Mouse (Mus musculus): Measurements from ENCODE around the gene Dzip1. TPM values are rescaled to one million over a fixed set of nuclear protein-coding genes. Genes with fewer than 3 reads are reported as not detected.

Dzip1 gene
- total RNA-seq, 2 experiments from 2014 or later: 137 to 145 TPM

GRCm38 (mm10) chr14:118850011-118850695, 75.1 kb downstream of the Dzip1 start:
- intact Hi-C loops (cut with DNase I): no loop called here
- DNase-seq (ENCODE audit: extremely low spot score in 1 of 2, low spot score in 2 of 2): no peak

DNA sequence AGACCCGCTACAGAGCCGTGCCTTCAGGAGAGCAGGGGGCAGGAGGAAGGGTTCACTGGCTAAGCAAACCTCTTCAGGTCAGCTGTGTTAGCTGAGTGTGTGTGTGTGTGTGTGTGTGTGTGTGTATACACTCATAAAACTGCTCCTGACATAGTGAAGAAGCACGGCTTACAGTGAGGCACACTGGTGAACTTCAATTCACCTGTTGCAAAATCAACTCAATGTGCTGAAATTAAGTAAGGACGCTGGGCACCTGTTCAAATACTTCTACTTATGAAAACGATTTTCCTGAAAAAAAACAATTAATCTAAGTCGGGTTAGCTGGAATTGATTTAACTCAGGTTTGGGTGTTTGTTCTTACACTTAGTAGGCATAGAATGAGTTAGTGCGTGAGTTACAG, 77.1 kb downstream of the Dzip1 start:
- no peak for DNase-seq (ENCODE audit: extremely low spot score in 1 of 2, low spot score in 2 of 2)
- intact Hi-C loops (cut with DNase I): no loop called here

DNA sequence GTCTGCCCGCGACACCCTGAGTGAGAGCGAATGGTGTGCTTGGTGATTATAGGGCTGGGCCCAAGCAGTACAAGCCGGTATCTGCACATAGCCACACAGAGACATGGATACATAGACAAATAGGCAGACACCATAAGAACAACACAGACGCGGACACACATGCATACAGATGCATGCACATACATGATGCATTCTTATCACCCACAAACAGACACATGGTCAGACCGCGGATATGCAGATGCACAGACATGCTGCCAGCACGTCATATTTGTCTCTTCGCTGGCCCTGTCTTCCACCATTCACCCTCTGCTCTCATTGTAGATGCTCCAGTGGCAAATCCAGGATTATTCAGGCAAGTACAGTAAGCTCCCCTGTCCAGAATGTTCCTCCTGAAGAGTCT, 78.4 kb downstream of the Dzip1 start:
- intact Hi-C loops (cut with DNase I): no loop called here

DNA sequence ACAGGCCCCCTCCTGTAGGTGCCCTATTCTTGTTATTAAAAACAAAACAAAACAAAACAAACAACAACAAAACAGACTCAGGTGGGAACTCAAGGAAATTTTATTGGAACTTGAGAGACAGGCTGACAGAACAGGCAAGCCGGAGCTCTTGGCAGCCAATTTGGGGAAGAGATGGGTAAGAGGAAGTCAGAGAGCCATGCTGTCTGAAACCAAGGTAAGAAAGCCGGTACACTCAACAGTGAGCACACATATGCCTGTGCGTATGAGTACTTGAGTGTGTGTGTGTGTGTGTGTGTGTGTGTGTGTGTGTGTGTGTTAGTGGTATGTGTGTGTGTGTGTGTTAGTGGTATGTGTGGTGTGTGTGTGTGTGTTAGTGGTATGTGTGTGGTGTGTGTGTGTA, 82.9 kb downstream of the Dzip1 start:
- no peak for DNase-seq (ENCODE audit: extremely low spot score in 1 of 2, low spot score in 2 of 2)
- intact Hi-C loops (cut with DNase I): no loop called here

More for the DNA sequence above, 78.4 kb downstream of the Dzip1 start:
- DNase-seq (ENCODE audit: extremely low spot score in 1 of 2, low spot score in 2 of 2): no peak

- DNase-seq (ENCODE audit: extremely low spot score in 1 of 2, low spot score in 2 of 2): no peak
- intact Hi-C loops (cut with DNase I): no loop called here
Measured at GRCm38 (mm10) chr14:118840027-118840426, 85.2 kb downstream of the Dzip1 start.

DNA sequence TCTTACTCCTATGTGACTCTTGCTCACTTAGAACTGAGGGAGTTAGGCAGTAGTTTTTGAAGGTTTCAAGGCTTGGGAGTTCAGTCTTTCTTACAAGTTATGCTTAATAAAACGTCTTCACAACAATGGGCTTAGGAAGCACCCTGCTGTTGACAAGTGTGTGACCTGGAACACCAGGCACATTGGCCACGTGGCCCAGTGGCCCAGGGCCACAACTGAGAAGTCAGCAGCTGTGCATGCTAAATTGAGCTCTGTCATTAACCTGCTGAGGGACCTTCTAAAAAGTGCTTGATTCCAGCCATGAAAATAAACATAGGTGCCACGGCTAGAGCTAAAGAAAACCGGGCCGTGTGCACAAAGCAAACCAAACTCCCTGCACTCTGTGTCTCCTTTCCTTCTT, 85.8 kb downstream of the Dzip1 start:
- intact Hi-C loops (cut with DNase I): no loop called here
- no peak for DNase-seq (ENCODE audit: extremely low spot score in 1 of 2, low spot score in 2 of 2)

DNA sequence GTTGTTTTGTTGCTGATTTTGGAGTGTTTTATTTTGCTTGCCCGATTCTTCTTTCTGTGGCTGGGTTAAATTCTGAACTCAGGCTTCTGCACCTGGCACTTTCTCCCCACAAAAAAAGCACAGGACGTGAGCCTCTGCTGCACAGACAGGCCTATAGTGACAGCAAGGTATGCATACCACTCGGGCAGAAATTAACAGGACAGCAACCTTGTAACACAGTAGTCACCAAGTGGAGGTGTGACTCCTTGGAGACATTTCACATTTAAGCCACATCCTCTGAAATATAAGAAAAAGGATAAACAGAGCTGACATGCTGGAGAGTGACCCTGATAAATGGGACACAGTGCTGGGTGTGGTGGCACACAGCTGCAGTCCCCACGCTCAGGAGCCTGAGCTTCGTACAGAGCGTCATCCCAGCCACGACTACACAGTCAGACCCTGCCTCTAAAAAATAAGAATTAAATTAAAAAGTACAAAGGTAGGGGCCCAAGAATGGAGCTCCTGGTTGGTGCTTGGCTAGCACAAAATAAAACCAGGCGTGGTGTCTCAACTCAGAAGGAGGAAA, 86.6 kb downstream of the Dzip1 start:
- no peak for DNase-seq (ENCODE audit: extremely low spot score in 1 of 2, low spot score in 2 of 2)
- intact Hi-C loops (cut with DNase I): no loop called here

GRCm38 (mm10) chr14:118836754-118837153, 88.5 kb downstream of the Dzip1 start:
- DNase-seq (ENCODE audit: extremely low spot score in 1 of 2, low spot score in 2 of 2): no peak
- intact Hi-C loops (cut with DNase I): no loop called here

GRCm38 (mm10) chr14:118836145-118836544, 89.1 kb downstream of the Dzip1 start:
- no peak for DNase-seq (ENCODE audit: extremely low spot score in 1 of 2, low spot score in 2 of 2)
- intact Hi-C loops (cut with DNase I): no loop called here

GRCm38 (mm10) chr14:118834313-118834712, 90.9 kb downstream of the Dzip1 start:
- no peak for DNase-seq (ENCODE audit: extremely low spot score in 1 of 2, low spot score in 2 of 2)
- intact Hi-C loops (cut with DNase I): no loop called here

DNA sequence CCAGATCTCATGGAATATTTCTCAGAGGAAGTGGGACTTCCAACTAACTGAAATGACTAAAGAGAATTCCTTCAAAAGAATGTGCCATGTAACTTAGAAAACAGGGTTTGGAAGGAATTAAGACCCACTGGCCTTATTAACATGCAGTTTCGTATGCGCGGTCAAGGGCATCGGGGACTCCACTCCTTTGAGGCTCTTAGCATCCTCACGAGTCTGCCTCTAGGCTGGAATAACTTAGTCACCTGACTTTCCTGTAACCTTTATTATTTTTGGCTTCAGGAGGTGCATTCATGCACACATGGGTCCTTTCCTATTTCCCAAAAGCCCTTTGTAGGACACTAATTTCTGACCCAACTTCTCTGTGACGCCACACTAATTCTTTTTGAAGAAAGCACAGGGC, 92.0 kb downstream of the Dzip1 start:
- no peak for DNase-seq (ENCODE audit: extremely low spot score in 1 of 2, low spot score in 2 of 2)
- intact Hi-C loops (cut with DNase I): no loop called here

DNA sequence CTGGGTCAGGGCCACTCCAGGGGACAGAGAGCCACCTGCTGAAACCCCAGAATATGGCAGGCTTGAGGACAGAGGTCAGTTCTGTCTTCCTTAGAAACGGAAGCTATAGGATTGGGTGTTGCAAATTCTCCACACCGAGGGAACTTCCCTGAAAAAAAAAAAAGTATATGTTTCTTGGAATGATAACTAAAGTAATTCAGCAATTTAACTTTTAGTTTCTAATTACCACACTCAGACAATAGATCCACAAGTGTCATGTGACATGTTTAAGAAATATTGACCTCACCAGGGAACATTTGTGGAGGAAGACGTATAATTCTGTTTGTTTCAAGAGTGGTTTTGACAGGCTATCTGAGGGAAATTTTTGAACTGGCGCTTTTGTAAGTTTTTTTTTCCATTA, 93.7 kb downstream of the Dzip1 start:
- intact Hi-C loops (cut with DNase I): no loop called here
- DNase-seq (ENCODE audit: extremely low spot score in 1 of 2, low spot score in 2 of 2): no peak

GRCm38 (mm10) chr14:118829331-118830095, 95.7 kb downstream of the Dzip1 start:
- no peak for DNase-seq (ENCODE audit: extremely low spot score in 1 of 2, low spot score in 2 of 2)
- intact Hi-C loops (cut with DNase I): loop anchor here (5.0 kb wide), 1 partner anchor 83 kb away; no protein-coding TSS in a partner anchor

- no peak for DNase-seq (ENCODE audit: extremely low spot score in 1 of 2, low spot score in 2 of 2)
- intact Hi-C loops (cut with DNase I): loop anchor here (5.0 kb wide), 1 partner anchor 85 kb away; no protein-coding TSS in a partner anchor
Measured at GRCm38 (mm10) chr14:118827283-118827904, 97.9 kb downstream of the Dzip1 start.

- no peak for DNase-seq (ENCODE audit: extremely low spot score in 1 of 2, low spot score in 2 of 2)
- intact Hi-C loops (cut with DNase I): loop anchor here (5.0 kb wide), 1 partner anchor 86 kb away; no protein-coding TSS in a partner anchor
Measured at GRCm38 (mm10) chr14:118826346-118826745, 98.9 kb downstream of the Dzip1 start.

Other genes starting within 250 kb of the Dzip1 start
- gene Abcc4, start 219.2 kb downstream of the Dzip1 start, total RNA-seq (2021): 1 to 10 TPM; 4.8 to 6.4 TPM
- gene Cldn10, start 137.6 kb downstream of the Dzip1 start, total RNA-seq (2021): 10 to 100 TPM; 16.1 to 18.4 TPM
- gene Dnajc3, start 12.5 kb upstream of the Dzip1 start, total RNA-seq (2021): 10 to 100 TPM; 25.3 to 26.2 TPM
- 10 to 100 TPM; 30.7 to 42.1 TPM for gene Uggt2, start 174.0 kb upstream of the Dzip1 start, total RNA-seq (2021)
- 10 to 100 TPM; 91.9 to 95.5 TPM for gene Hs6st3, start 212.9 kb upstream of the Dzip1 start, total RNA-seq (2021)